Mouse (Mus musculus) liver, embryonic 14.5 days (tissue): ENCODE measurements around the gene Cox4i2. TPM values are rescaled to one million over a fixed set of nuclear protein-coding genes. Genes with fewer than 3 reads are reported as not detected.
A peak's percentile ranks its signal among the peaks of the same experiment; 100 is the strongest.

Experiments used
- ATAC-seq: fragments of 200-750 bp; cut with Nextera tagmentation; 2 replicates; pipeline ENCODE4 v1.8.0; 2017; ENCODE audit warnings: moderate number of reproducible peaks, mild to moderate bottlenecking, moderate library complexity; ENCODE audit not compliant: insufficient read depth
- DNase-seq, 3 experiments: peaks; one replicate each; pipeline ENCODE4 v3.0.0-alpha.2; 2012 to 2013; ENCODE audit warnings: low read depth in 3 of 3, low spot score in 3 of 3
- H3K27ac ChIP-seq: fragments of 300-500 bp; sonication (generic); 2 replicates; pipeline ENCODE4 v1.5.1; 2014; ENCODE audit warnings: moderate library complexity, mild to moderate bottlenecking, control low read depth, inconsistent platforms
- H3K27me3 ChIP-seq: fragments of 300-500 bp; sonication (generic); 2 replicates; pipeline ENCODE4 v1.6.1; 2014; ENCODE audit warnings: mild to moderate bottlenecking, low read length, moderate library complexity; ENCODE audit not compliant: control insufficient read depth, insufficient read depth
- H3K36me3 ChIP-seq: fragments of 300-500 bp; sonication (generic); replicated peaks from 2 replicates; pipeline ENCODE4 v1.6.1; 2014; ENCODE audit warnings: low read depth; ENCODE audit not compliant: control insufficient read depth, insufficient read depth
- H3K4me1 ChIP-seq, 2 experiments: fragments of 200-500 bp in 1 of 2; fragments of 300-500 bp in 1 of 2; sonication (generic) in 1 of 2; replicated peaks; 2 replicates each; pipeline ENCODE4 v1.6.1; 2012 to 2014; ENCODE audit warnings: antibody characterized with exemption in 1 of 2, inconsistent platforms in 1 of 2, low read length in 1 of 2; ENCODE audit not compliant: control insufficient read depth in 2 of 2, insufficient read depth in 2 of 2
- H3K4me2 ChIP-seq: fragments of 300-500 bp; sonication (generic); 2 replicates; pipeline ENCODE4 v1.6.1; 2014; ENCODE audit warnings: low read depth, mild to moderate bottlenecking, control low read depth, moderate library complexity
- H3K4me3 ChIP-seq, 2 experiments: fragments of 200-500 bp in 1 of 2; fragments of 300-500 bp in 1 of 2; sonication (generic) in 1 of 2; 2 replicates each; pipeline ENCODE4 v1.5.1; 2012 to 2014; ENCODE audit warnings: low read depth in 2 of 2, low read length in 2 of 2, mild to moderate bottlenecking in 2 of 2, control low read depth in 1 of 2, inconsistent platforms in 1 of 2, moderate library complexity in 1 of 2; ENCODE audit not compliant: insufficient read depth in 1 of 2
- H3K9ac ChIP-seq: fragments of 300-500 bp; sonication (generic); replicated peaks from 2 replicates; pipeline ENCODE4 v1.6.1; 2014; ENCODE audit warnings: mild to moderate bottlenecking, control low read depth, moderate library complexity
- H3K9me3 ChIP-seq: fragments of 300-500 bp; sonication (generic); 2 replicates; pipeline ENCODE4 v1.6.1; 2016; ENCODE audit warnings: low read length, mixed read lengths; ENCODE audit not compliant: control insufficient read depth
- CTCF ChIP-seq: IDR thresholded peaks from 2 replicates; pipeline ENCODE4 v1.5.1; 2016; ENCODE audit warnings: antibody characterized with exemption, low read depth, control low read depth
- EP300 ChIP-seq: IDR thresholded peaks from 2 replicates; pipeline ENCODE4 v1.6.1; 2016; ENCODE audit warnings: antibody characterized with exemption, low read depth
- WGBS: fragments of 180-500 bp; shearing (Covaris S2); extraction: QIAGEN DNeasy Blood & Tissue Kit; methylation state at CpG from one replicate; pipeline ENCODE4 v1.1.7; 2014; ENCODE audit not compliant: insufficient replicate concordance; 5-methylcytosine and 5-hydroxymethylcytosine counted together
- polyA plus RNA-seq, 2 experiments: library from polyadenylated mRNA; depleted of rRNA in 1 of 2; stranded (reverse) in 1 of 2; unstranded in 1 of 2; fragments of >200 nt; fragmentation: Nextera tagmentation in 1 of 2; extraction: Ambion mirVana in 1 of 2; gene quantifications; 2 replicates each; pipeline versions ENCODE4 v1.2.1 to v1.2.3; 2012 to 2014

The Cox4i2 gene
- polyA plus RNA-seq, 2 experiments = 0.51 to 0.92 TPM

- DNase-seq = no peak
- Histone ChIP-seq H3K4me2 (no peak overlapping the region; the same call in 1 of the 2 replicates), H3K27me3 (no peaks in the 10 kb centered on the region), H3K4me3 (no peak overlapping the region), H3K27ac (peak overlapping the region; percentile 99), H3K36me3 (peaks cover 18% of the 10 kb centered on the region), H3K9me3 (no peaks in the 10 kb centered on the region), H3K9ac (no peak overlapping the region; the same call in 1 of the 2 replicates), H3K4me1 (peaks cover 83 to 91% of the 10 kb centered on the region in 2 experiments)
- 80% methylated on average over 2 of the region's 2 CpGs for WGBS
- TF ChIP-seq EP300 = no peak
- no peak for TF ChIP-seq CTCF
- ATAC-seq = no peak
Observed at GRCm38 (mm10) chr2:152787136-152787535, 33.2 kb downstream of the Cox4i2 start.

GRCm38 (mm10) chr2:152787543-152787942, 33.6 kb downstream of the Cox4i2 start:
- WGBS = 70% methylated on average over 6 of the region's 6 CpGs
- no peak overlapping the region; the same call in 1 of the 2 replicates for H3K9ac ChIP-seq
- no peak for TF ChIP-seq CTCF
- TF ChIP-seq EP300 = no peak
- no peaks in the 10 kb centered on the region for H3K27me3 ChIP-seq
- ATAC-seq (no peak), DNase-seq (no peak)
- H3K4me2 ChIP-seq = peak overlapping the region; percentile 16; the same call in 1 of the 2 replicates
- peaks cover 83 to 91% of the 10 kb centered on the region in 2 experiments for H3K4me1 ChIP-seq
- H3K27ac ChIP-seq = peak overlapping the region; percentile 99
- H3K4me3 ChIP-seq = no peak overlapping the region
- no peaks in the 10 kb centered on the region for H3K9me3 ChIP-seq
- peaks cover 16% of the 10 kb centered on the region for H3K36me3 ChIP-seq

GRCm38 (mm10) chr2:152788892-152789421, 35.0 kb downstream of the Cox4i2 start:
- Histone ChIP-seq H3K4me2 (peak overlapping the region; percentile 90), H3K9me3 (no peaks in the 10 kb centered on the region), H3K27ac (peak overlapping the region; percentile 99), H3K4me3 (peak overlapping the region; percentile 44 to 52), H3K36me3 (peaks cover 16% of the 10 kb centered on the region), H3K4me1 (peaks cover 90 to 96% of the 10 kb centered on the region in 2 experiments), H3K27me3 (no peaks in the 10 kb centered on the region), H3K9ac (peak overlapping the region; percentile 82)
- 5% methylated on average over 6 of the region's 6 CpGs for WGBS
- DNase-seq (peak; percentile 86 to 88 (median 87)), ATAC-seq (peak; percentile 95)
- TF ChIP-seq EP300 = peak; percentile 84; the same call in 1 of the 2 replicates
- 0 out of 2 replicates have a peak, but pooled peaks have one; percentile 2 for TF ChIP-seq CTCF

GRCm38 (mm10) chr2:152789591-152789999, 35.6 kb downstream of the Cox4i2 start:
- Histone ChIP-seq H3K27ac (peak overlapping the region; percentile 99), H3K4me2 (peak overlapping the region; percentile 90), H3K9me3 (no peaks in the 10 kb centered on the region), H3K9ac (peak overlapping the region; percentile 82), H3K4me1 (peaks cover 88 to 96% of the 10 kb centered on the region in 2 experiments), H3K27me3 (no peaks in the 10 kb centered on the region), H3K4me3 (peak overlapping the region; percentile 44 to 52), H3K36me3 (peaks cover 16% of the 10 kb centered on the region)
- WGBS = 7% methylated on average over 4 of the region's 4 CpGs
- peak; percentile 94 for TF ChIP-seq EP300
- 0 out of 2 replicates have a peak, but pooled peaks have one; percentile 15 for TF ChIP-seq CTCF
- DNase-seq (peak; percentile 85 to 96 (median 87)), ATAC-seq (peak; percentile 91)

- TF ChIP-seq EP300 (no peak), CTCF (no peak)
- Histone ChIP-seq H3K9ac (peak overlapping the region; percentile 14; the same call in 1 of the 2 replicates), H3K4me1 (peaks cover 62 to 75% of the 10 kb centered on the region in 2 experiments), H3K9me3 (no peaks in the 10 kb centered on the region), H3K4me2 (no peak overlapping the region), H3K36me3 (peaks cover 10% of the 10 kb centered on the region), H3K4me3 (no peak overlapping the region), H3K27me3 (no peaks in the 10 kb centered on the region), H3K27ac (peak overlapping the region; percentile 2)
- ATAC-seq (no peak), DNase-seq (no peak)
- WGBS = 53% methylated on average over 2 of the region's 2 CpGs
Observed at GRCm38 (mm10) chr2:152792461-152792860, 38.5 kb downstream of the Cox4i2 start.
